Mouse (Mus musculus) ovary, adult 18-20 months (tissue): ENCODE measurements around the gene Cntnap2.

Experiments
- DNase-seq: peaks from one replicate; pipeline ENCODE4 v3.0.0; 2022; ENCODE audit warnings: low spot score, mixed read lengths

Cntnap2 gene

DNA sequence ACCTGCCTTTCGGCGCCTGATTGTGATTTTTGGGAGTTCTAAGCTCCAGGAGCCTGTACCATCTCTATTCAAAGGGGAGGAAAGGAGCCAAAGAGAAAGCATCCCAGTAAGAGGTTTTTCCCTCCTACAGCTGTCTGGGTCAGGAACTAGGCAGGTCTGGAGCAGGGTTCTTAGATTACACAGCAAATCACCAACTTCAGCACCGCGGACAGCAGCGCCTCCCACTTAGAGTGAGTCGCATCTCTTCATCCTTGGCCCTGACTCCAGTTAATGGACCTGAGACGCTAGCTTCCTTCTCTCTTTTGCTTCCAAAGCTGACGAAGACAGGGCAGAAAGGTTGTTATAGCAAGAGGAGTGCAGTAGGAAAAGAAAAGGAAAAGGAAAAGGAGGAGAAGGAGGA is at the start of gene Cntnap2:
Cntnap2 (plus strand) TSS at position 267 of the 400 bp plus-strand sequence.
- DNase-seq = peak; percentile 1

DNA sequence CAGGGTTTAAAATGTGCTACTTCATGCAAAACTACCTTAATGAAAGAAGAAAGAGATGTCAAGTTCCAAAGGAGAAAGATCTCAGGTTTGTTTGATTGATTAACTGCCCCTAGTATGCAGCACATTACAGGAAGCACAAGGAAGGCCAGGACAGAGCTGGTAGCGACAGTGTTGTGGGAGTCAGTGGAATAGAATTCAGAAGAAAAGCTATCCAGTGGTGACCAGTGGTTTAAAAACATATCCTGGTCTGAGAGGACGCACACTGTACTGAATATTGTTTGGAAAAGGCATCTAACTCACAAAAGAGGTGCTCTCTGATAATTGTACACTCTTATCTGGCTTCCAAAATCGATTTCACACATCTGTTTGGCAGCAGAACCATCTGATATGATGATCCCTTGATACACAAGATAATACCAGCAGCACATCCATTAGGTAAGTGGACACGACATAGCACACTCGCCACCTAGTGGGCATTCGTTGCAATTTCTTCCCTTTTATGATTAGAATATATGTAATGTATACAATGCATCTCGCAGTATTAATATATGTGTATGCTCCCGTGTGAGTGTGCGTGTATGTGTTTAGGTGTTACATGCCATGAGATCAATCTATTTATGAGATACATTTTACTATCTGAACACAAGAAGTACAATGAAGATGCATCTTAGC is 33.0 kb upstream of the Cntnap2 start:
- no peak for DNase-seq

DNA sequence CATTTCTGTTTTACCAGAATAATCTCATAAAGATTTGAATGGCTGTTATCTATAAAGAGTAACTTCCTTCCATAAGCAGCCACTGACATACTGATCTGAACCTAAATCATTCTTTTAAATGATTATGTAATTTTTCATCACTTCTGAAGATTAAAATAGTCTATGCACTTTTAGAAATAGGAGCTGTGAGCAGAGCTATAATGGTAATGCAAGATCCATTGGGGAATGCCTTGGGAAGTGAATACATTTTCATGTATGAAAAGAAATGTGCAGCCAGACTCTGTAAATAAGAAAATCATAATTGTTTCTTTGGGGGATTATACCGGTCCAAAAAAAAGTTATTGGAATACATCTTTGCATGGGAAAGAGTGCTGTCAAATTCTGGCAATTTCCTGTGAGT is 19.7 kb upstream of the Cntnap2 start:
- DNase-seq = no peak

DNA sequence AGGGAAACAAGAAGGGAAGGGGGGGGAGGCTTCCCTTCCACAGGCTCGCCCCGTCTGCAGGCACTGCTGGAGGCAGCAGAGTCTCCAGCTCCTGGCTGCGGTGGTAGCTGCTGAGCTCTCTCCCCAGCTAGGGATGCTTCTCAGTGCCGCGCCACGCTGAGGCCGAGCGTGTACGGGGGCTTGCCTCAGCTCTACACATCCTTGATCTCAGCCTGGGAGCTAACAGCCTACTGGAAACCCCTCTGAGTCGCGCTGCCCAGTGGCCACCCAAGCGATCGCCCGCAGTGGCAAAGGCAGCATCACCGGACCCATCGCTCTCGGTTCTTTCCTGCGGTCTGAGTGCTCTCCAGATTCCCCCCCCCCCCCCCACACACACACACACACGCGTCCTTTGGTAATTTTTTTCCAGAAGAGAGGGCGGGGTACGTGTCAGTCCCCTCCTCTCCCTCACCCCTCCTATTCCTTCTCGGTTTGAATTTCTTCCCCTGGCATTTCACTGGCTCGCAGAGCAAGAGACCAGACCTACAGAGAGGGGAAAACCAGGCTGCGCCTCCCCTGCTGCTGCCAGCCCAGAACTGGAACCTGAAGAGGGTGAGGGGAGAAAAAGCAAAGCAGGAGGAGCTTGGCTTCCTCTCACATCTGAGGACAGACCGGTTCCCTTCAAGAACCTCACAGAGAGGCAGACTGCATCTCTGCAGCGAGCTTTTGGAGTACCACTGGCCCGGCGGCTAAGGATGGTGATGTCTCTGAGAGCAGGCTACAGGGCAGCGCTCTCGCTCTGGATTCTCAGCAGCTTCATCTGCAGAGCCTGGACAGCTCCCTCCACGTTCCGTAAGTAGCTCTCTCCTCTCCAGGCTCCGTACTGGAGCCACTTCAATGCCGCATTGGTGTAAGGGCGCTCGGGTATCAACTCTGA is 657 bp downstream of the Cntnap2 start:
- DNase-seq = peak; percentile 1

DNA sequence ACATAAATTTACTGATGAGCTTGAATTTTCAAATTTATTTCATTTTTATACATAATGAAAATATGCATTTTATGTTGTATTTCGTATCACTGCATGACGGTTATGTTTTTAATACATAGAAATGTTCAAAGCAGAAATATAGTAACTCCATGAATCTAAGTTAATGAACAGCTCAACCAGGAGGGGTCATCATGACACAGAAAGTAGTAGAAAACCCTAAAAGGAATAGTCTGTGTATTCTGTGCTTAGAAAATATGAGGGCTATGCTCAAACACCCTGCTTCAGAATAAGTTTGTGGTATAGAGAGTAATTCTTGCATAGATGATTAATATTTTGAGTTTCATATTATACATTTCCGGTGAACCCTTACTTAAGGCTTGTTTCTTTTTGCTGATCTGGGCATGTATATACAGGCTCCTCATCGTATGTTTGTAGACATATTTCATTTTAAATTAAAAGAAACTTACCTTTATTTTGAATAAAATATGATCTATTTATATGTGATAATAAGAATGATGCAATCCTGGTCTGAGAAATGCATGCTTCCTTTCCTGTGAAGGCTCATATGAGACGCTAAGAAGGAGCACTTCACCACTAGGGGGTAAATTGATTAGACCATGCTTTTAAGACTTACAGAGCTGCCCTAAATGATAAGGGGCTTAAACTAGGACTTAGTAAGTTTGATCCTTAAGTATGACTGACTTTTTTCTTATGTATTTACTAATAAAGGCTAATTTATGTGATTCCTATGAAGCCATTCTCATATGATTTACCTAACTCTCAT is 3.2 kb downstream of the Cntnap2 start:
- no peak for DNase-seq

GRCm38 (mm10) chr6:45088304-45088703 is 29.1 kb downstream of the Cntnap2 start:
- no peak for DNase-seq

DNA sequence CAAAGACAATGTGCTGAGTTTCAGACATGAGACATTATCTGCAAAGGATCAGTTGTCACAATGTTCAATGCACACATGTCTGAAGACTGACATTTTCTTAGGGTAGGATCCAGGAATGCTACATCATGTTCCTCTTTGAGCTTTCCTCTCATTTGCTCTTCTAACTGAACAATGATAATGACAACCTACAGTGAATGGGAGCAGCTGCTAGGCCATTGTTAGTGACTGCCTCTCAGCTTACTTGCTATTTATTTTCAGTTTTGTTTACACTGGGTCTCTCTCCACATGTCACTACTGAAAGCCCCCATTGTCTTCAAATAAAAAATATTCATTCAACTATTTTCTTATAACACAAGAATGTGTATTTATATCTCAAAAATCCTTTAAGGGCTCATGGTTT is 54.5 kb downstream of the Cntnap2 start:
- DNase-seq = no peak

DNA sequence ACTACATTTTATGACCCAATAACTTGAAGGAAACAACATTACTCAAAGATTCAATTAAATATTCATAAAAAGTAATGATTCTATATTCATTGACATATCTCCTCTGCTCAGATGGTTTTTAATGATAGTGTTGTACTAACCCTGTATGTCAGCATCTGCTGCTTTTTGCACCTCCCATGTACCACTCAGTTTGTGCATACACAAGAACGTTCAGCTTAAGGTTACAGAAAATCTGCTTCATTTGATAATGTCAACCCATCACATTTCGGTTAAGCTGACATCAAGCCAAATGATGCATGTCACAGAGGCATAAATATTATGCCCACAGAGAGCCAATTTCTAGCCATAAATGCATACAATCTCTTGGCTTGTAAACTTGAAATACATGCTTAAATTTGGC is 85.7 kb downstream of the Cntnap2 start:
- no peak for DNase-seq

- no peak for DNase-seq
These were observed 145.9 kb downstream of the Cntnap2 start for GRCm38 (mm10) chr6:45205039-45205438.

DNA sequence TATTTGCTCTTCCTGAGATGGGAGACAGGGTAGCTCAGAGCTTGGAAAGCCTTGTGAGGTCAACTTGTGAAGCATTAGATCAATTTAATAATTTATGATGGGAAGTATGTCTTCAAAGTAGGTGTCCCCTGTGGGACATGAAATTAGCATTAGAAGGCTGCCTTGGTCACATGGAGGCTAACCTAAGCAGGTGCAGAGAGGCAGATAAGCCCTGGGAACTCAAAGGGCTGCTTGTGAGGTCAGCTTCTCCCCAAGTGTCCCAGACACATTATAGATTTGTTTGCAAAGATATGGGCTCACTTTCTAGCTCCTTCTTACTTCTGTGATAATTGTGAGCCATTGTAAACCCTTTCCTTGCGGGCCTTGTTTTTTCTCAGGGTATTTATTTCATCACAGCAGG is 155.2 kb downstream of the Cntnap2 start:
- no peak for DNase-seq

DNA sequence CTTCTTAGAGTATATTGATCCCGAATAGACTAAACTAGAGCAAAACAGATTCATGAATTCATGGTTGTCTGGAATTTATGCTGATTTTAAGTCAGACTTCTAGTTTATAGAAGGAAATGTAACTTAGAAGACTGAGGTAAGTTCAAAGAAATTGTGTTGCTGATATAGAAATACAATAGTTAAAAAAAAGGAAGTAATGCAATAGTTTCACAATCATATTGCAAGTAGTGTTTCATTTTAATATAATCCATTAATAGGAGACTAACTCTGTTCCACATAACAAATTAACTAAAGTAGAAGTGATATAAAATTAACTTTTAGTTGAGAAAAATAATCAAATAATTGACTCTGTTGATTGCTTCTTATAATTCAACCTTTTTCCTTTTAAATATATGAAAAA is 169.8 kb downstream of the Cntnap2 start:
- no peak for DNase-seq

DNA sequence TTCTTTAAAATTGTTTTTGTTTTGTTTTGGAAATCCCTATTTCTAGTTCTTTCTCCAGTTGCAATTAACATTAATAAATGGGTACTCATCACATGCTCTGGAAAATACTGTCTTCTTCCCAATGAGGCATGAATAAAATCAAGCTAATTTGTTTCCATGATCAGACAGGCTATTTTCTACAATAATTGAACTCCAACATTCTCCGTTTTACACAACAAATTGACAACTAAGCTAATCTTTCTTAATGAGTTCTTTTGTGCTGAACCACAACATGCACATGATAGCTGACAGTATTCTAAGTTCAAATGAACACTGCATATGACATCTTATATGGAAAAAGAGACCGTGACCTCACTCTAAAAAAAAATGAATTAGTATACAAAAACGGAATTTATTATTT is 173.4 kb downstream of the Cntnap2 start:
- DNase-seq = no peak

- DNase-seq = no peak
These were observed 177.4 kb downstream of the Cntnap2 start for GRCm38 (mm10) chr6:45236531-45236930.

DNA sequence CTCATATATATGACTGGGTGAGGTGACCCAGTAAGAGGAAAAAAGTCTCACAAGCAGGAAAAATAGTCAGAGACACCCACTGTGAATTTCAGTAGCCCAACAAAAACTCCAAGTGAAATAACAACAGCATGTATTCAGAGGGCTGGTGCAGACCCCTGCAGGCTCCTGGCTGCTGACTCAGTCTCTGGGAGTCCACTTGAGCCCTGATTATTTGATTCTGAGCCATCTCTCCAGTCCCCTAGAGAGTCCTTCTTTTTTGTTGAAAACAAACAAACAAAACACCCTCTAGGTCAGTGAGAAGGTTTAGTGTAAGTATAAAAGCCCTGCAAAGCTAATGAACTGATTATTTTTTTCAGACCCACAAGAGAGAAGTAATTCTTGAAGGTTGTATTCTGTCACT is 179.0 kb downstream of the Cntnap2 start:
- DNase-seq = no peak

DNA sequence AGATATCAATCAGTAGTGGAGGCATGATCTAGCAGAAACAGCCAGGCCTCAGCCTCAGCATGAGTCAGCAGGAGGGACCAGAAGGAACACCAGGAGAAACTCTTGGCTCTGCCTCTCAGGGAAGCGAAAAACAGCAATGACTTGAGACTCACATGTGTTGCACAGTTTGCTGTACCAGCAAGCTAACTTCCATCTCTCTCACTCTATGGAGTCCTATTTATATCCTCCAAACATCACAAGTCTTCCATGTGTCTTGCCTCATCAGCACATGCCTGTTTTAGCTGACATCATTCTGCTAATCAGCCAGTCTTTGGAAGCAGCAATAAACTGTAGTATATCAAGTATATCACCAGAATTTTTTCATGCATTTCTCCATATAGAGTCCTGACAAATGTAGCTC is 182.1 kb downstream of the Cntnap2 start:
- DNase-seq = no peak

- DNase-seq = no peak
These were observed 185.5 kb downstream of the Cntnap2 start for GRCm38 (mm10) chr6:45244680-45245079.

DNA sequence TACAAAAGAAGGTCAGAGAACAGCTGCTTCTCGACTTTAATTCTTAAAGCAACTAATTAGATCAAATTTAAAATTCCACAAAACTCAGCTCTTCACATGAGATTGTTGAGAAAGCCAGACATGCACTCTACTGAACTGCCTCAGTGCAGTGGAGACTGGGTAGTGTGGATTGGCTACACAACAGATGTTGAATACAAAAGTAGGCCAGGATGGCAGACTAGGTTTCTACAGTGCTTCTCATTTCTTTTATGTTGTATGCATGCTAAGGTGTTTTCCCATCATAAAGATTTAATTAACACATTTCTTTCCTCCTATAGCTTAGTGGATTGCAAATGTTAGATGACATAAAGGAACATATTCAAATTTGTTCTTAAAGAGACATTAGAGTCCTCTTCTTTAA is 198.9 kb downstream of the Cntnap2 start:
- DNase-seq = no peak

DNA sequence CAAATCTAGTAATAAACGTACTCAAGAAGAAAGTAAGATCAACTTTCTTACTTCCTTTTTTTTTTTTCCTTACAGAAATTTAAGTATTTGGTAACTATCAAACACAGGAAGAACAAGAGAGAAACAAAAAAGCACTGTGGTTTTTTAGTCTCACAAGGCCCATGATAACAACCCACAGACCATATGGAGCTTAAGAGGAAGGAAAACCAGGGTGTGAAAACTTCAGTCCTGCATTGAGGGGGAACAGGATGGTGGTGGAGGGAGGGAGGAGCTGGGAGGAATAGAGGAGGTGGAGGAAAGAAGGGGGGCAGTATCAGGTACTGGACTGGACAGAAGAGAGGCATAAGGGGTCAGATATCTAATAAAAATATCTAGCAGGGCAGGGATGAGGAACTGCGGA is 212.4 kb downstream of the Cntnap2 start:
- no peak for DNase-seq

- DNase-seq = no peak
These were observed 214.2 kb downstream of the Cntnap2 start for GRCm38 (mm10) chr6:45273259-45273775.

DNA sequence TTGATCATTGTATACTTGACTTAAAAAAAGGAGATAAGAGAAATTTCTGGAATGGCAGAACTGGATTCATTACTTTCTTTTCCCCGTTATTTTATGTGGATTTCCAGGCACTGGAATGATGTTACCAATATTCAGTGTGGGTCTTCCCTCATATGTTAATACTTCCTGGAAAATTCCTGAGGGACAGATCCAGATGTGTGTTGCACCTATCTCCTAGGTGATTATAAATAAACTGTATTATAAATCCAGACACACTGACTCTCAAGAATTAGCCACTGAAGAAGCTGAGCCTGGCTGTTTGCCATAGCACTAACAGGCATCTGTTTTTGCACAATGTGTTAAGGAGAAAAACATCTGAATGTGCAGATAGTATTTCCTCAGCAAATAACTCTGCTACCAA is 231.0 kb downstream of the Cntnap2 start:
- DNase-seq = no peak

GRCm38 (mm10) chr6:45317455-45317854 is 258.3 kb downstream of the Cntnap2 start:
- no peak for DNase-seq

DNA sequence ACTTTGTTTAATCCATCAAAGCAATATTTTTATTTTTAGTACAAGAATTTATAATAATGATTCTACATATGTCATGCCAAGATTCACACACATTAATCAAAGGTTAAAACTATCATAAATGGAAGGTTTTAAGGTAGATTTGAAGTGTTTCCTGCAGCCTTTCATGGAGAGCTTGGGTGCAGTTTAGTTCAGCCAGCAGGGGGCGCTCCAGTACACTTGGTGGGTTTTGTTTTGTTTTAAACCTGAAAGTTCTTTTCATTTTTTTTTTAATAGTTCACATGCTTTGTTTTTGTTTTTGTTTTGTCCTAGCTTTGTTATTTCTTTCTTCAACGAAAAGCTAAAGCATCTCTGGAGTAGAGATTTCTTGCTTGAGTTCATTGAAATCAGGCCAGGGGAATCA is 264.3 kb downstream of the Cntnap2 start:
- no peak for DNase-seq
